Mouse (Mus musculus) lung, adult 2 months (tissue): ENCODE measurements at regions not wholly inside any gene's neighbourhood (a gene's known extent, or its start where the extent isn't known, plus 50 kb on each side); places are given as distances from the start of the nearest gene placed in this dataset.

Source experiments
- CTCF ChIP-seq: fragments of 200-500 bp; IDR thresholded peaks from 2 replicates; pipeline ENCODE4 v1.5.1; 2011; ENCODE audit warnings: mild to moderate bottlenecking, low read length, control low read depth; ENCODE audit not compliant: insufficient read depth
- POLR2A ChIP-seq: fragments of 200-500 bp; IDR thresholded peaks from 2 replicates; pipeline ENCODE4 v1.6.1; 2011; ENCODE audit warnings: low read depth, mild to moderate bottlenecking, control low read depth, low read length, borderline replicate concordance; ENCODE audit errors: extremely low read depth

- TF ChIP-seq CTCF (no peak), POLR2A (no peak)
Measured at GRCm38 (mm10) chr2:124903556-124903955, 164.4 kb upstream of the Slc24a5 start.
